Mouse (Mus musculus) G1E (cell line): ENCODE results near the gene Cdk5r2. TPM values are rescaled to one million over a fixed set of nuclear protein-coding genes. Genes with fewer than 3 reads are reported as not detected.
A peak's percentile ranks its signal among the peaks of the same experiment; 100 is the strongest.

Experiments
- ATAC-seq: 2 replicates; pipeline ENCODE4 v1.8.0; 2016; ENCODE audit warnings: mild to moderate bottlenecking; ENCODE audit not compliant: insufficient number of reproducible peaks, poor library complexity, low FRiP score, severe bottlenecking; ENCODE audit errors: extremely low read depth
- DNase-seq: peaks from one replicate; pipeline ENCODE4 v3.0.0; 2012; ENCODE audit warnings: low spot score
- H3K27me3 ChIP-seq: 2 replicates; pipeline ENCODE4 v1.6.1; 2012; ENCODE audit warnings: mild to moderate bottlenecking, low read length, inconsistent platforms; ENCODE audit not compliant: insufficient read depth
- H3K36me3 ChIP-seq: replicated peaks from 2 replicates; pipeline ENCODE3; 2012; ENCODE audit warnings: mild to moderate bottlenecking, inconsistent platforms
- H3K4me1 ChIP-seq: 2 replicates; pipeline ENCODE4 v1.6.1; 2012; ENCODE audit warnings: low read depth, low read length, inconsistent platforms, mixed read lengths; ENCODE audit not compliant: insufficient read depth
- H3K4me3 ChIP-seq: 2 replicates; pipeline ENCODE4 v1.5.1; 2012; ENCODE audit warnings: low read depth, mild to moderate bottlenecking, inconsistent platforms, low read length, moderate library complexity, mixed read lengths
- H3K9me3 ChIP-seq: replicated peaks from 2 replicates; pipeline ENCODE4 v1.6.1; 2012; ENCODE audit warnings: inconsistent platforms
- CTCF ChIP-seq: IDR thresholded peaks from 2 replicates; pipeline ENCODE4 v1.5.1; 2012; ENCODE audit warnings: low read depth, low read length, inconsistent platforms, mixed read lengths
- GATA1 ChIP-seq: IDR thresholded peaks from 2 replicates; pipeline ENCODE4 v1.6.1; 2012; ENCODE audit warnings: borderline replicate concordance, low read length, inconsistent platforms, mixed read lengths
- GATA2 ChIP-seq: IDR thresholded peaks from 2 replicates; pipeline ENCODE4 v1.6.1; 2012; ENCODE audit warnings: low read depth, low read length, inconsistent platforms, borderline replicate concordance
- POLR2AphosphoS5 ChIP-seq: IDR thresholded peaks from 2 replicates; pipeline ENCODE4 v1.6.1; 2012; ENCODE audit warnings: low read depth, low read length, inconsistent platforms; ENCODE audit not compliant: insufficient replicate concordance
- TAL1 ChIP-seq: conservative IDR thresholded peaks from 2 replicates; pipeline ENCODE4 v1.6.1; 2012; ENCODE audit warnings: low read depth, low read length, inconsistent platforms, mixed read lengths
- polyA plus RNA-seq: library from polyadenylated mRNA; stranded (reverse); fragments of >175 nt; gene quantifications from 2 replicates; pipeline ENCODE4 v1.2.3, GENCODE M21; 2012
- total RNA-seq, 2 experiments: library from RNA; stranded (forward) in 1 of 2; stranded (reverse) in 1 of 2; fragments of 200-1000 nt in 1 of 2; fragments of >200 nt in 1 of 2; fragmentation: Nextera tagmentation in 1 of 2; gene quantifications; 2 replicates each; pipeline ENCODE4 v1.2.3; 2014 to 2017

Cdk5r2 gene
- total RNA-seq (2014; fragmentation: Nextera tagmentation), result not detected in 2 replicates
- total RNA-seq (2017), result 0.06 TPM in 1 of 2 replicates, not detected in the other
- polyA plus RNA-seq, result not detected in 2 replicates

DNA sequence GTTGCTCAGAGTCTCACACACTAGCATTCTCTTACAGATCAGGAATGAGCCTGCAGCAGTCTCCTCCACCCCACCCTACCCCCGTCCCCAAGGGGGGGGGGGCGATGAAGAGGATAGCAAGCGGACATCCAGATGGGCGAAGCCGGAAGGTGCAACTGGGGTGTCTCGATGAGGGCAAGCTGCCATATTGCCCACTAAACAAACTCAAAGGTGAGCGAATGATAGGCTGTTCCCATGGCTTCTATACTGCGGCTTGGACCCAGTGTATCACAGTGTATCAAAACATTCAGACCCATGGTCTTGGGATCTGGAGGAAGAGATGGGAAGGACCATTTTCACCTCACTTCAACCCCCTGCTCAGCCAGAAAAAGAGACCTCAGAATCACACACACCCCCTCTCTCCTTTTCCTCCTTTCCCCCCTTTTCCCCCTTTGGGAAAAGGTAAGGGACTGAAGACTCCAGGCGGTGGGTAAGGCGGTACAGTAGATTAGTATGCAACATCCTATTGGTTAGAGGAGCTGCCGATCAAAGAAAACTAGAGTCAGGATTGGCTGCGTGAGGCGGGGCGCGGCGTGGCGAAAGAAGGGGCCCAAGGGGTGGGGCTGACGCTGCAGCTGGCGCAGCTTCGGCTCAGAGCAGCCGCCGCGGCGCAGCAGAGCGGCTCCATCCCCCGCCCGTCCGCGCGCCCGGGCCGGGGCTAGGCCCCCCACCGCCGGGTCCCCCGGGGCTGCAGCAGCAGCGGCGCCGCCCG, at the start of gene Cdk5r2:
Gene Cdk5r2 (plus strand): TSS at position 629 of the 751 bp plus-strand sequence.
- DNase-seq (no peak), ATAC-seq (no peak)
- H3K27me3 ChIP-seq, result no peaks in the 10 kb centered on the region; the same call in none of the 2 replicates

DNA sequence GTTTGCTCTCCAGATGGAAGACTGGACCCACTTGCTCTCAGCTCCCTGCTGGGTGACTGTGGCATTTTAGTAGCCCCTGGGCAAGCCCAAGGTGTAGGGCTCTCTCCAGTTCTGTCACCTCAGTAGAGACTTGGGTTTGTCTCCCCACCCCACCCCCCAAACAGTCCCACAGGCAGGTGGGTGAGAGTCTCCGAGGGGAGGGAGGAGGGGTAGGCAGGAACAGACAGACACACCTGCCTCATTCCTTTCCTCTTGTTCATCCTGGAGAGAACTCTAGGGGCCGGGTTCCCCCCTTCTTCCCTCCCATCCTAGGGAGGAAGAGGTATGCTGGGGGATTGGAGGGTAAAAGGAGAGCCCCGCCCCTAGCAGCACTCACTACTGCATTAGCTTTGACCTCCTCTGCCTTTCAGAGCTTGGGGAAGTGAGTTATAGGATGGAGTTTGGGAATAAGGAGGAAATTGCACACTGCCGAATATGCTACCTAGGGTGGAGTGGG, 49.3 kb upstream of the Cdk5r2 start:
- Histone ChIP-seq H3K4me3 (no peak overlapping the region), H3K36me3 (no peaks in the 10 kb centered on the region), H3K9me3 (no peaks in the 10 kb centered on the region), H3K4me1 (peaks cover 6% of the 10 kb centered on the region), H3K27me3 (peaks cover 68% of the 10 kb centered on the region)
- ATAC-seq, result no peak
- DNase-seq, result no peak
- no peak for TF ChIP-seq TAL1
- no peak for TF ChIP-seq POLR2AphosphoS5
- no peak for TF ChIP-seq GATA1
- no peak for TF ChIP-seq GATA2
- no peak for TF ChIP-seq CTCF

More for the DNA sequence above, at the start of gene Cdk5r2:
- Histone ChIP-seq H3K4me1 (no peaks in the 10 kb centered on the region), H3K4me3 (peak within 1 kb of the TSS; percentile 30; the same call in 1 of the 2 replicates), H3K36me3 (no peaks in the 10 kb centered on the region), H3K9me3 (peaks cover 29% of the 10 kb centered on the region)
- TF ChIP-seq GATA2 (no peak), TAL1 (no peak), POLR2AphosphoS5 (no peak), CTCF (no peak), GATA1 (no peak)

DNA sequence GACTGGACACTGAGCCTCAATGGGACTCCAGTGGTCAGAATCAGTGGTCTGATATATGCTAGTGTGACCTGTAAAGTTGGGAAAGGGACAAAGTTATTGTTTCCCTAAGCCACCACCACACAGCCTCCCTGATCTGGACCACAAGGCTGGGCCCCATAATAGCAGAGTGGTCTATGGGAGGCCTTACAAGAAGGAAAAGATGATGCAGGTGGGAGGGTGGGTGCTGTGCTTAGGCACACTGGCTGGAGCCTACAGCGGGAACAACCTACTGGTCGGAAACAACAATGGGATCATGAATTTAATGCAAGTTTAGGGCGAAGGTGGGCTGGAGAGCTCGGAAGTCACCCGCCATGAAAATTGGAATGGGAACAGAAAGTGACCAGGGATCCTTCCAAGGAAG, 48.9 kb upstream of the Cdk5r2 start:
- Histone ChIP-seq H3K4me1 (peaks cover 6% of the 10 kb centered on the region), H3K4me3 (no peak overlapping the region), H3K9me3 (no peaks in the 10 kb centered on the region), H3K36me3 (no peaks in the 10 kb centered on the region), H3K27me3 (peaks cover 63% of the 10 kb centered on the region)
- ATAC-seq, result no peak
- DNase-seq, result no peak
- TF ChIP-seq CTCF (no peak), GATA2 (no peak), POLR2AphosphoS5 (no peak), GATA1 (no peak), TAL1 (no peak)

DNA sequence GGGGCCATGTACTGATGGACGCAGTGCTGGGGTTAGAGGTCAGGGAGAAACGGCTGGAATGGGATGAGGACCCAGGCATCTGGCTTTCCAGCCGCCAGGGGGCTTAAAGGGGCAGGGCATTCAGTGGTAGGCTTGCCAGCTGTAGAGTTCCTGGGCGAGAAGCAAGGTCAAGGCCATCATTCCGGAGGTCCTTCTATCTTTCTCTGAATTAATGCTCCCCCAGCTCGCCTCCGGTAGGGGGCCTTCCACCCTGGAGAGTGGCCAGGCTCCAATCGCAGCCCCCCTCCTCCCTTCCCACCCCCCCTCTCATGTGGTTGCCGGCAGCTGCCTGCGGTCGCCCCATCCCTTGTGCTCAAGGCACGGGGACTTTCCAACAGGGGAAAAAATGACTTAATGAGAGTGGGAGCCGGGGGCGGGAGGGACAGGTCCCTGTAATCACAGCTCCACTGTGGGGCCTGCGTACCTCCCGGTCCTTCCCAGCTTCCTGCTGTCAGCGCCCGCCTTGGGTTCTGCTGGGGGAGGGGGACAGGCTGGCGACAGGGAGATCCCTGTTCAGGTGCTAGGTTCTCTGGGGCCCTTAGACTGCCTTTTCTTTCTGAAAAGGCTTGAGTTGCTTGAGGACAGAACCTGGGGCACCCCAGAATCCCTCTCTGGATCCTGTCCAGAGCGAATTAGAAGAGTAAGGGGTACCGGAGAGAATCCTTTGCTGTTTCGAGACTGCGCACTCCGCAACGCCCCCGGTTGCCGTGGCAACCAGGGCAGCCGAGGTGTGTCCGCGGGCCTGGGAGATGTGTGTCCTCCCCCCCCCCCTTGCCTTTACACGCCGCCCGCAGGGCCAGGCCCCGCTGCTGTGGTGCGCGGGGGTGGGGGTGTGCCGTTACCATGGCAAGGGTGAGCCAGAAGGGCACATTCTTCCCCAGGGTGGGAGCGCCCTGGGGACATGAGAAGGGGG, 48.1 kb upstream of the Cdk5r2 start:
- peaks cover 6% of the 10 kb centered on the region for H3K4me1 ChIP-seq
- TF ChIP-seq POLR2AphosphoS5 (no peak), GATA1 (no peak), TAL1 (no peak), CTCF (no peak), GATA2 (no peak)
- H3K36me3 ChIP-seq, result no peaks in the 10 kb centered on the region
- DNase-seq (no peak), ATAC-seq (no peak)
- H3K27me3 ChIP-seq, result peaks cover 59% of the 10 kb centered on the region
- H3K4me3 ChIP-seq, result no peak overlapping the region
- no peaks in the 10 kb centered on the region for H3K9me3 ChIP-seq

DNA sequence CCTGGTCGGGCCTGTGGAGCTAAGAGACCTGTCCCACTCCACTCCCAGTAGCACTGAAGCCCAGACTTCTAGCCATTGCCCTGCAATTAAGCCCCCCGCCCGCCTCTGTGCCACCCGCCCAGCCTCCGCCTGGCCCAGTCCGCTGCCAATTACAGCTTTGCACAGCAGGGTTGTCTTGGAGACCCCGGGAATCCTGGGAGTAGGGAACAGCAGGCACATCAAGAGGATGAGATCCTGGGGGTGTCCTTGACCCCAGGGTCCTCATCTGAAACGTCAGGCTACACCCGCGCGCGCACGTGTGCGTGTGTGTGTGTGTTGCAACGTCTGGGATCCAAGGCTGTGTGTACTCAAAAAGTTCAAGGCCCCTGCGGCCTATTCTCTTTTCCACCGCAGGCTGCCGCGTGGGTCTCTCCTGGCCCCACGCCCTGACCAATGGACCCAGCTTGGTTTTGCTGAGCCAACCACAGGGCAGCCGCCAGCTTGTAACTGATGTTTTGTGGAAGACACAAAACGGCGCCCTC, 47.1 kb upstream of the Cdk5r2 start:
- no peak overlapping the region for H3K4me3 ChIP-seq
- peaks cover 6% of the 10 kb centered on the region for H3K4me1 ChIP-seq
- DNase-seq (no peak), ATAC-seq (no peak)
- H3K27me3 ChIP-seq, result peaks cover 55% of the 10 kb centered on the region
- H3K36me3 ChIP-seq, result no peaks in the 10 kb centered on the region
- no peaks in the 10 kb centered on the region for H3K9me3 ChIP-seq
- TF ChIP-seq TAL1, result no peak
- no peak for TF ChIP-seq CTCF
- no peak for TF ChIP-seq GATA1
- TF ChIP-seq POLR2AphosphoS5, result no peak
- no peak for TF ChIP-seq GATA2

DNA sequence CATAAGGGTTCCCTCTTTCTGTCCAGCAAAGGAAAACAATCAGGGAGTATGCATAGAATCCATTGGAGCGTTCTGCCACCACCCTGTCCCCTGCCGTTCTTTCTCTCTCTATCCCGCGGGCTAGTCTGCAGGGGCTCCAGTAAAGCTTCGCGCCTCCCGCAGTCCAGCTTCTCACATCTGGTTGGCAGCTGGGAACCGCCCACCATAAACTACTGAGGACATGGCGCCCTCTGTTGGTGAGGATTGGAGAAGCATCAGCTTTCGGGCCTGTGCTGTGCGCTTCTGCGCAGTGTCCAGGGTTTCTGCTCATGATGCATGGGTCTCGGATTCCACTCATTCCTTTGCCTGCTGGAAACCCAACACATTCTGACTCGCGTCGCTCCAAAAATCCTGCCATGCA, 46.7 kb upstream of the Cdk5r2 start:
- TF ChIP-seq GATA2 (no peak), CTCF (peak; percentile 80), TAL1 (no peak), GATA1 (no peak), POLR2AphosphoS5 (no peak)
- Histone ChIP-seq H3K4me3 (no peak overlapping the region), H3K9me3 (no peaks in the 10 kb centered on the region), H3K27me3 (peaks cover 51% of the 10 kb centered on the region), H3K4me1 (peaks cover 6% of the 10 kb centered on the region), H3K36me3 (no peaks in the 10 kb centered on the region)
- ATAC-seq (no peak), DNase-seq (peak; percentile 57)
